Mouse (Mus musculus) MEL (cell line): ENCODE data around the gene Moxd1.

ENCODE experiments used
- BHLHE40 ChIP-seq: IDR thresholded peaks from 2 replicates; pipeline ENCODE4 v1.6.1; 2012; ENCODE audit warnings: low read depth, mild to moderate bottlenecking, inconsistent platforms, low read length, improper control_type of control experiment, borderline replicate concordance
- CTCF ChIP-seq, 3 experiments: IDR thresholded peaks in 2 of 3; conservative IDR thresholded peaks in 1 of 3; 2 replicates each; pipeline ENCODE4 v1.5.1; 2011 to 2012; ENCODE audit warnings: low read length in 3 of 3, low read depth in 2 of 3, mild to moderate bottlenecking in 2 of 3, improper control_type of control experiment in 1 of 3, inconsistent platforms in 1 of 3, mixed read lengths in 1 of 3, moderate library complexity in 1 of 3; ENCODE audit not compliant: control insufficient read depth in 1 of 3, insufficient read depth in 1 of 3, poor library complexity in 1 of 3, severe bottlenecking in 1 of 3
- EP300 ChIP-seq, 2 experiments: IDR thresholded peaks; 2 replicates each; pipeline ENCODE4 v1.6.1; 2011; ENCODE audit warnings: improper control_type of control experiment in 2 of 2, low read length in 2 of 2, low read depth in 1 of 2, mild to moderate bottlenecking in 1 of 2
- MEF2A ChIP-seq: IDR thresholded peaks from 2 replicates; pipeline ENCODE4 v1.6.1; 2014; ENCODE audit warnings: low read depth, mild to moderate bottlenecking, inconsistent platforms, low read length, improper control_type of control experiment; ENCODE audit not compliant: poor library complexity, insufficient replicate concordance, severe bottlenecking; ENCODE audit errors: extremely low read depth
- POLR2A ChIP-seq, 2 experiments: IDR thresholded peaks; 2 replicates each; pipeline ENCODE4 v1.6.1; 2011 to 2012; ENCODE audit warnings: low read length in 2 of 2, mild to moderate bottlenecking in 2 of 2, control low read depth in 1 of 2, improper control_type of control experiment in 1 of 2, low read depth in 1 of 2, moderate library complexity in 1 of 2; ENCODE audit not compliant: control insufficient read depth in 1 of 2, insufficient read depth in 1 of 2, poor library complexity in 1 of 2
- POLR2AphosphoS2 ChIP-seq: IDR thresholded peaks from 2 replicates; pipeline ENCODE4 v1.6.1; 2011; ENCODE audit warnings: low read length, improper control_type of control experiment
- POLR2AphosphoS5 ChIP-seq: IDR thresholded peaks from 2 replicates; pipeline ENCODE4 v1.6.1; 2012; ENCODE audit warnings: low read depth, borderline replicate concordance, mild to moderate bottlenecking, inconsistent platforms, low read length, moderate library complexity, mixed read lengths
- UBTF ChIP-seq: IDR thresholded peaks from 2 replicates; pipeline ENCODE4 v1.6.1; 2012; ENCODE audit warnings: low read depth, mild to moderate bottlenecking, inconsistent platforms, low read length, improper control_type of control experiment, moderate library complexity, borderline replicate concordance; ENCODE audit not compliant: insufficient read depth

DNA sequence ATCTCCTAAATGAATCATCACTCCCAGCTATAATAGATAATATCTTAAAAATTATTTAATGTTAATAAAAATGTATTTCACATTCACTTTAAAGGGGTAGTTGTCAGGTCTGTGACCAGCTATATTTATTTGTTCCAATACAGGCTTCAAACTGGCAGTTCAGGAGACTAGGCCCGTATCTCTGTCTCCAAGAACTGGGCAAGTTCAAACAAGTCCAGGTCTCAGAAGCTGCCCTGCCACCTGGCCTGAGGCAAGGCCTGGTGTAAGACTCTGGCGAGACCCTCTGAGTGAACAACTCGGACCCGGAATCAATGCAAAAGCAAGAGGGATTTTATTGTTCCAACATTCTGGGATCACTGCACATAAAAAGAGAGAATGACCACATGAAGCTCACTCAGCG is 10.0 kb upstream of the Moxd1 start:
- TF ChIP-seq EP300 (IDR thresholded peaks at IDR 0.05; ENCODE audit: low read depth in 1 of 2, low read length in 2 of 2), result no peak
- no peak for TF ChIP-seq POLR2A (IDR thresholded peaks at IDR 0.05; ENCODE audit: control insufficient read depth in 1 of 2, insufficient read depth in 1 of 2, low read depth in 1 of 2, low read length in 2 of 2, poor library complexity in 1 of 2)
- no peak for TF ChIP-seq BHLHE40
- TF ChIP-seq CTCF (IDR thresholded peaks at IDR 0.05 in 2 of 3, conservative IDR thresholded peaks at IDR 0.05 in 1 of 3; ENCODE audit: control insufficient read depth in 1 of 3, insufficient read depth in 1 of 3, low read depth in 2 of 3, low read length in 3 of 3, poor library complexity in 1 of 3, severe bottlenecking in 1 of 3), result no peak
- TF ChIP-seq POLR2AphosphoS2, result no peak
- no peak for TF ChIP-seq MEF2A
- no peak for TF ChIP-seq UBTF
- TF ChIP-seq POLR2AphosphoS5, result no peak
